In the genomic region with DNA sequence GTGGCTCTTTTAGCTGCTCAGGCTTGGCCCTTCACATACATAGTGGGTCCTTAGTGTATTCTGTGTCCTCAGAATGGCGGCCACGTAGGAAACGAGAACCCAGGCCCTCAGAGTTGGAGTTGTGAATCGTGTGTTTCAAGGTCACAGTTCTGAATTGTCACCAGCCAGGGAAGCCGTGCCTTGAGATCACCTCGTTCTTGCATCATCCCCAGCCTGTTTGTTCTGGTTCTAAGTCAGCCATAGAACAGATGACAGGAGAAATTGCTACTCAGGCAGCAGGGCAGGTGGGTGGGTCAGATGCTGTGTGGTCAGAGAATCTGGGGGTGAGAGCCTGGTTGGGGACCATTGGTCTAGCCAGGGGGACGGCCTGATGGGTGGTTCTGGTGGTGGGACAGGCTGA, we compare ENCODE assay signal across 9 mouse cellular contexts.
DNase-seq lines count a peak whose midpoint lies in the region; ATAC-seq lines count a peak whose summit lies in the region.
"Had no signal": no experiment of that assay in that cellular context is flagged by ENCODE, and none has a peak within 500 bp of the region (broad histone marks: within the 10 kb centered on the region; RNA-seq: fewer than 3 reads in every experiment).

No protein-coding gene starts in this region.

- no peak for DNase-seq in kidney, adult 18-20 months
- DNase-seq in adipocyte (ENCODE audit: low spot score), result peak; percentile 59
- no peak for DNase-seq in forebrain, embryonic 10.5 days (ENCODE audit: extremely low spot score, low spot score)
- no peak for DNase-seq in liver, embryonic 11.5 days (ENCODE audit: low spot score)
- DNase-seq in adrenal gland, adult 8-10 months, result no peak
- DNase-seq in urinary bladder, postnatal 14 days (ENCODE audit: low spot score), result no peak

- peak overlapping the region; percentile 25; the same call in 1 of the 2 replicates for H3K27ac ChIP-seq in kidney, embryonic 15.5 days
- H3K27ac ChIP-seq in forebrain, embryonic 10.5 days, result peak overlapping the region; percentile 74
- peak overlapping the region; percentile 40 for H3K27ac ChIP-seq in liver, embryonic 11.5 days (ENCODE audit: low read depth, low read length)
- H3K27ac ChIP-seq: hindbrain, embryonic 15.5 days had no signal

- no peak overlapping the region for H3K9ac ChIP-seq in kidney, embryonic 15.5 days
- H3K9ac ChIP-seq in liver, embryonic 11.5 days (ENCODE audit: low read depth, low read length), result no peak overlapping the region
- H3K9ac ChIP-seq: hindbrain, embryonic 15.5 days had no signal

- H3K36me3 ChIP-seq in kidney, embryonic 15.5 days, result no peaks in the 10 kb centered on the region
- H3K36me3 ChIP-seq in forebrain, embryonic 10.5 days (replicated peaks), result no peaks in the 10 kb centered on the region
- H3K36me3 ChIP-seq in liver, embryonic 11.5 days (ENCODE audit: control insufficient read depth, insufficient read depth, low read length), result no peaks in the 10 kb centered on the region
- H3K36me3 ChIP-seq: hindbrain, embryonic 15.5 days had no signal

- no peak for ATAC-seq in kidney, embryonic 15.5 days (replicated peaks; ENCODE audit: low FRiP score)
- ATAC-seq in liver, embryonic 11.5 days (replicated peaks; ENCODE audit: low FRiP score), result no peak
- ATAC-seq in megakaryocyte progenitor cell, adult 5-6 weeks (replicated peaks; ENCODE audit: poor library complexity), result no peak

- H3K4me3 ChIP-seq in kidney, embryonic 15.5 days (replicated peaks), result no peak overlapping the region
- no peak overlapping the region for H3K4me3 ChIP-seq in forebrain, embryonic 10.5 days
- no peak overlapping the region for H3K4me3 ChIP-seq in liver, embryonic 11.5 days (ENCODE audit: low read depth, low read length)
- H3K4me3 ChIP-seq: hindbrain, embryonic 15.5 days had no signal

- WGBS in kidney, embryonic 15.5 days, result 80% methylated on average over 7 of the region's 7 CpGs
- 88% methylated on average over 7 of the region's 7 CpGs for WGBS in forebrain, embryonic 10.5 days
- 77% methylated on average over 7 of the region's 7 CpGs for WGBS in liver, embryonic 11.5 days

- H3K9me3 ChIP-seq in kidney, embryonic 15.5 days (replicated peaks), result no peaks in the 10 kb centered on the region
- H3K9me3 ChIP-seq in forebrain, embryonic 10.5 days, result no peaks in the 10 kb centered on the region
- H3K9me3 ChIP-seq in liver, embryonic 11.5 days (ENCODE audit: control insufficient read depth, low read length), result no peaks in the 10 kb centered on the region
- H3K9me3 ChIP-seq: hindbrain, embryonic 15.5 days had no signal

- no peaks in the 10 kb centered on the region for H3K27me3 ChIP-seq in kidney, embryonic 15.5 days
- H3K27me3 ChIP-seq in forebrain, embryonic 10.5 days (ENCODE audit: poor library complexity, severe bottlenecking), result peaks cover 78% of the 10 kb centered on the region
- no peaks in the 10 kb centered on the region for H3K27me3 ChIP-seq in liver, embryonic 11.5 days (replicated peaks; ENCODE audit: control insufficient read depth, insufficient read depth, low read length)
- H3K27me3 ChIP-seq: hindbrain, embryonic 15.5 days had no signal

- peaks cover 87% of the 10 kb centered on the region for H3K4me1 ChIP-seq in kidney, embryonic 15.5 days
- peaks cover 92% of the 10 kb centered on the region for H3K4me1 ChIP-seq in forebrain, embryonic 10.5 days
- peaks cover 72% of the 10 kb centered on the region for H3K4me1 ChIP-seq in liver, embryonic 11.5 days (replicated peaks; ENCODE audit: control insufficient read depth, insufficient read depth, low read length)

- no peak overlapping the region for H3K4me2 ChIP-seq in kidney, embryonic 15.5 days
- peak overlapping the region; percentile 31 for H3K4me2 ChIP-seq in liver, embryonic 11.5 days
- H3K4me2 ChIP-seq: hindbrain, embryonic 15.5 days had no signal
